Mouse (Mus musculus) kidney, postnatal 0 days (tissue): ENCODE measurements at regions not wholly inside any gene's neighbourhood (a gene's known extent, or its start where the extent isn't known, plus 50 kb on each side); places are given as distances from the start of the nearest gene placed in this dataset.
"Not testable (repeated sequence)": the region's sequence is repeated elsewhere in the genome, so short reads cannot be mapped to it uniquely, and the experiment has no call there.

Source experiments
- ATAC-seq: fragments of 200-750 bp; cut with Nextera tagmentation; replicated peaks from 2 replicates; pipeline ENCODE4 v1.8.0; 2017; ENCODE audit warnings: low read depth, moderate number of reproducible peaks, moderate TSS enrichment, moderate library complexity; ENCODE audit not compliant: low FRiP score
- DNase-seq: peaks from one replicate; pipeline ENCODE4 v3.0.0-alpha.2; 2016; ENCODE audit warnings: low spot score
- H3K27ac ChIP-seq: fragments of 300-500 bp; sonication (generic); 2 replicates; pipeline ENCODE4 v1.5.1; 2014; ENCODE audit warnings: mild to moderate bottlenecking
- H3K27me3 ChIP-seq: fragments of 300-500 bp; sonication (generic); 2 replicates; pipeline ENCODE4 v1.6.1; 2014; ENCODE audit warnings: low read length, mixed read lengths; ENCODE audit not compliant: insufficient read depth
- H3K36me3 ChIP-seq: fragments of 300-500 bp; sonication (generic); 2 replicates; pipeline ENCODE4 v1.6.1; 2014; ENCODE audit warnings: low read length, mixed read lengths; ENCODE audit not compliant: insufficient read depth
- H3K4me1 ChIP-seq: fragments of 300-500 bp; sonication (generic); replicated peaks from 2 replicates; pipeline ENCODE4 v1.6.1; 2014; ENCODE audit warnings: antibody characterized with exemption, low read length, mixed read lengths; ENCODE audit not compliant: insufficient read depth
- H3K4me2 ChIP-seq: fragments of 300-500 bp; sonication (generic); 2 replicates; pipeline ENCODE4 v1.6.1; 2014; ENCODE audit warnings: mild to moderate bottlenecking, low read length, moderate library complexity, mixed read lengths
- H3K4me3 ChIP-seq: fragments of 300-500 bp; sonication (generic); replicated peaks from 2 replicates; pipeline ENCODE4 v1.5.1; 2014; ENCODE audit warnings: low read depth, low read length
- H3K9ac ChIP-seq: fragments of 300-500 bp; sonication (generic); 2 replicates; pipeline ENCODE4 v1.6.1; 2014; ENCODE audit warnings: low read depth, low read length
- H3K9me3 ChIP-seq: fragments of 300-500 bp; sonication (generic); replicated peaks from 2 replicates; pipeline ENCODE4 v1.6.1; 2016; ENCODE audit warnings: low read length, inconsistent platforms, mixed read lengths
- CTCF ChIP-seq: IDR thresholded peaks from 2 replicates; pipeline ENCODE4 v1.5.1; 2016; ENCODE audit warnings: antibody characterized with exemption, low read depth, mild to moderate bottlenecking, moderate library complexity
- WGBS: fragments of 180-500 bp; shearing (Covaris S2); extraction: QIAGEN DNeasy Blood & Tissue Kit; methylation state at CpG from one replicate; pipeline ENCODE4 v1.1.7; 2014; 5-methylcytosine and 5-hydroxymethylcytosine counted together

- no peak for DNase-seq
- no peak for ATAC-seq
- TF ChIP-seq CTCF: no peak
- no peak overlapping the region for H3K27ac ChIP-seq
- H3K9me3 ChIP-seq: no peaks in the 10 kb centered on the region
- no peaks in the 10 kb centered on the region for H3K27me3 ChIP-seq
- no peak overlapping the region for H3K4me3 ChIP-seq
- no peak overlapping the region for H3K4me2 ChIP-seq
- no peaks in the 10 kb centered on the region for H3K36me3 ChIP-seq
- H3K9ac ChIP-seq: no peak overlapping the region
- WGBS: 89% methylated on average over 5 of the region's 5 CpGs
- no peaks in the 10 kb centered on the region for H3K4me1 ChIP-seq
Measured at GRCm38 (mm10) chr19:29869526-29869925, 55.4 kb upstream of the Il33 start.

GRCm38 (mm10) chr19:29868681-29869080 is 55.9 kb upstream of the Ranbp6 start:
- not testable (repeated sequence) for H3K4me2 ChIP-seq, H3K9ac ChIP-seq, H3K27ac ChIP-seq, ATAC-seq, H3K36me3 ChIP-seq, DNase-seq, H3K9me3 ChIP-seq, H3K4me3 ChIP-seq, H3K4me1 ChIP-seq, H3K27me3 ChIP-seq
- 90% methylated on average over 1 of the region's 1 CpGs for WGBS

- Histone ChIP-seq H3K9me3 (no peaks in the 10 kb centered on the region), H3K27me3 (no peaks in the 10 kb centered on the region), H3K4me1 (no peaks in the 10 kb centered on the region), H3K4me3 (no peak overlapping the region), H3K36me3 (no peaks in the 10 kb centered on the region), H3K4me2 (no peak overlapping the region), H3K27ac (no peak overlapping the region), H3K9ac (no peak overlapping the region)
- ATAC-seq: no peak
- TF ChIP-seq CTCF: no peak
- 35% methylated on average over 3 of the region's 3 CpGs for WGBS
- no peak for DNase-seq
Measured at GRCm38 (mm10) chr19:29866822-29867221, 54.0 kb upstream of the Ranbp6 start.

GRCm38 (mm10) chr19:29865142-29865541 is 52.4 kb upstream of the Ranbp6 start:
- DNase-seq: no peak
- no peaks in the 10 kb centered on the region for H3K27me3 ChIP-seq

GRCm38 (mm10) chr19:29862808-29863207 is 50.0 kb upstream of the Ranbp6 start:
- Histone ChIP-seq H3K4me2 (no peak overlapping the region), H3K9ac (no peak overlapping the region), H3K36me3 (no peaks in the 10 kb centered on the region), H3K4me3 (no peak overlapping the region), H3K9me3 (no peaks in the 10 kb centered on the region), H3K27ac (no peak overlapping the region), H3K27me3 (no peaks in the 10 kb centered on the region), H3K4me1 (no peaks in the 10 kb centered on the region)
- no peak for TF ChIP-seq CTCF
- DNase-seq (peak; percentile 72), ATAC-seq (no peak)

More at GRCm38 (mm10) chr19:29865142-29865541, 52.4 kb upstream of the Ranbp6 start:
- H3K4me3 ChIP-seq: no peak overlapping the region
- 69% methylated on average over 1 of the region's 1 CpGs for WGBS
- no peaks in the 10 kb centered on the region for H3K9me3 ChIP-seq
- no peaks in the 10 kb centered on the region for H3K4me1 ChIP-seq
- no peaks in the 10 kb centered on the region for H3K36me3 ChIP-seq
- H3K4me2 ChIP-seq: no peak overlapping the region
- H3K9ac ChIP-seq: no peak overlapping the region
- ATAC-seq: no peak
- no peak overlapping the region for H3K27ac ChIP-seq
- TF ChIP-seq CTCF: no peak
